Mouse (Mus musculus) CH12.LX (cell line): ENCODE results near the gene Lgi1. TPM values are rescaled to one million over a fixed set of nuclear protein-coding genes. Genes with fewer than 3 reads are reported as not detected.

Experiments used
- DNase-seq: peaks from one replicate; pipeline ENCODE4 v3.0.0-alpha.2; 2013; ENCODE audit errors: extremely low read depth
- H3K27ac ChIP-seq: 2 replicates; pipeline ENCODE4 v1.5.1; 2012; ENCODE audit warnings: low read depth, mild to moderate bottlenecking, control low read depth, moderate library complexity; ENCODE audit not compliant: insufficient read depth
- H3K27me3 ChIP-seq: replicated peaks from 2 replicates; pipeline ENCODE3; 2012; ENCODE audit warnings: inconsistent platforms
- H3K36me3 ChIP-seq, 2 experiments: replicated peaks in 1 of 2; 2 replicates each; pipeline versions ENCODE3 to v1.6.1; 2012; ENCODE audit warnings: inconsistent platforms in 1 of 2, low read length in 1 of 2, mild to moderate bottlenecking in 1 of 2, mixed read lengths in 1 of 2, moderate library complexity in 1 of 2; ENCODE audit not compliant: control insufficient read depth in 1 of 2, insufficient read depth in 1 of 2
- H3K4me1 ChIP-seq, 2 experiments: 2 replicates each; pipeline ENCODE4 v1.6.1; 2012; ENCODE audit warnings: inconsistent platforms in 1 of 2, moderate library complexity in 1 of 2; ENCODE audit not compliant: insufficient read depth in 2 of 2, control insufficient read depth in 1 of 2
- H3K4me2 ChIP-seq: 2 replicates; pipeline ENCODE4 v1.6.1; 2012; ENCODE audit warnings: low read depth, mild to moderate bottlenecking, control low read depth; ENCODE audit not compliant: poor library complexity, insufficient read depth, severe bottlenecking
- H3K4me3 ChIP-seq, 3 experiments: fragments of 150-350 bp in 1 of 3; sonication (generic) in 1 of 3; replicated peaks in 1 of 3; 2 replicates each; pipeline versions ENCODE3 to v1.5.1; 2011 to 2012; ENCODE audit warnings: low read depth in 2 of 3, low read length in 2 of 3, mild to moderate bottlenecking in 2 of 3, moderate library complexity in 2 of 3, control low read depth in 1 of 3, improper control_type of control experiment in 1 of 3, inconsistent platforms in 1 of 3, mixed read lengths in 1 of 3; ENCODE audit not compliant: poor library complexity in 1 of 3
- H3K79me2 ChIP-seq: replicated peaks from 2 replicates; pipeline ENCODE4 v1.6.1; 2012; ENCODE audit warnings: mild to moderate bottlenecking, moderate library complexity; ENCODE audit not compliant: control insufficient read depth, poor library complexity, insufficient read depth, severe bottlenecking; ENCODE audit errors: extremely low read depth
- H3K9ac ChIP-seq: 2 replicates; pipeline ENCODE4 v1.6.1; 2012; ENCODE audit warnings: low read depth, mild to moderate bottlenecking, control low read depth, moderate library complexity; ENCODE audit not compliant: insufficient read depth
- H3K9me3 ChIP-seq: replicated peaks from 2 replicates; pipeline ENCODE3; 2012; ENCODE audit warnings: low read length, inconsistent platforms, mixed read lengths
- CHD2 ChIP-seq: IDR thresholded peaks from 2 replicates; pipeline ENCODE4 v1.6.1; 2011; ENCODE audit warnings: low read length, improper control_type of control experiment
- CTCF ChIP-seq, 2 experiments: IDR thresholded peaks in 1 of 2; conservative IDR thresholded peaks in 1 of 2; 2 replicates each; pipeline ENCODE4 v1.5.1; 2011 to 2012; ENCODE audit warnings: low read depth in 2 of 2, low read length in 2 of 2, improper control_type of control experiment in 1 of 2, inconsistent platforms in 1 of 2, mild to moderate bottlenecking in 1 of 2, moderate library complexity in 1 of 2
- GABPA ChIP-seq: IDR thresholded peaks from 2 replicates; pipeline ENCODE4 v1.6.1; 2012; ENCODE audit warnings: low read depth, low read length, improper control_type of control experiment, inconsistent platforms; ENCODE audit not compliant: insufficient replicate concordance
- JUN ChIP-seq: IDR thresholded peaks from 2 replicates; pipeline ENCODE4 v1.6.1; 2011; ENCODE audit warnings: low read depth, mild to moderate bottlenecking, low read length, improper control_type of control experiment, moderate library complexity; ENCODE audit not compliant: insufficient read depth
- JUND ChIP-seq: conservative IDR thresholded peaks from 2 replicates; pipeline ENCODE4 v1.6.1; 2011; ENCODE audit warnings: low read depth, low read length, improper control_type of control experiment
- KAT2A ChIP-seq: IDR thresholded peaks from 2 replicates; pipeline ENCODE4 v1.6.1; 2012; ENCODE audit warnings: low read length, improper control_type of control experiment, inconsistent platforms; ENCODE audit not compliant: insufficient replicate concordance
- MAFK ChIP-seq: IDR thresholded peaks from 2 replicates; pipeline ENCODE4 v1.6.1; 2011; ENCODE audit warnings: low read length, improper control_type of control experiment; ENCODE audit not compliant: insufficient replicate concordance
- MAX ChIP-seq: IDR thresholded peaks from 2 replicates; pipeline ENCODE4 v1.6.1; 2011; ENCODE audit warnings: low read length, improper control_type of control experiment
- MAZ ChIP-seq: IDR thresholded peaks from 2 replicates; pipeline ENCODE4 v1.6.1; 2012; ENCODE audit warnings: low read depth, mild to moderate bottlenecking, inconsistent platforms, low read length, improper control_type of control experiment, moderate library complexity
- NELFE ChIP-seq: IDR thresholded peaks from 2 replicates; pipeline ENCODE4 v1.6.1; 2011; ENCODE audit warnings: low read depth, low read length, improper control_type of control experiment
- NRF1 ChIP-seq: IDR thresholded peaks from 2 replicates; pipeline ENCODE4 v1.6.1; 2014; ENCODE audit warnings: low read depth, mild to moderate bottlenecking, inconsistent platforms, low read length, improper control_type of control experiment, moderate library complexity
- RAD21 ChIP-seq: IDR thresholded peaks from 2 replicates; pipeline ENCODE4 v1.6.1; 2011; ENCODE audit warnings: low read depth, mild to moderate bottlenecking, low read length, improper control_type of control experiment, moderate library complexity
- SIN3A ChIP-seq: IDR thresholded peaks from 2 replicates; pipeline ENCODE4 v1.6.1; 2012; ENCODE audit warnings: low read length, improper control_type of control experiment, inconsistent platforms
- TCF12 ChIP-seq: IDR thresholded peaks from 2 replicates; pipeline ENCODE4 v1.6.1; 2014; ENCODE audit warnings: low read depth, mild to moderate bottlenecking, inconsistent platforms, low read length, improper control_type of control experiment
- UBTF ChIP-seq: IDR thresholded peaks from 2 replicates; pipeline ENCODE4 v1.6.1; 2012; ENCODE audit warnings: low read depth, mild to moderate bottlenecking, inconsistent platforms, low read length, improper control_type of control experiment, moderate library complexity
- ZC3H11A ChIP-seq: IDR thresholded peaks from 2 replicates; pipeline ENCODE4 v1.6.1; 2012; ENCODE audit warnings: low read depth, mild to moderate bottlenecking, inconsistent platforms, low read length, improper control_type of control experiment
- ZKSCAN1 ChIP-seq: IDR thresholded peaks from 2 replicates; pipeline ENCODE4 v1.6.1; 2012; ENCODE audit warnings: low read depth, inconsistent platforms, low read length, improper control_type of control experiment, borderline replicate concordance
- dilution Hi-C: fragments of 300-500 bp; cut with MboI; formaldehyde crosslinking; loops from 2 replicates; pipeline ENCODE4 v1.14.3; 2020; ENCODE audit warnings: low sequenced_read_pairs; ENCODE audit not compliant: extremely low pct_unique_long_range_greater_than_20kb, extremely low pct_ligation_motif_present
- in situ Hi-C: fragments of 300-500 bp; cut with MboI; formaldehyde crosslinking; loops from 3 replicates; pipeline ENCODE4 v1.14.3; 2019; ENCODE audit warnings: low sequenced_read_pairs, low pct_ligation_motif_present, low pct_unique_long_range_greater_than_20kb, mixed read lengths
- polyA plus RNA-seq: library from polyadenylated mRNA; unstranded; fragments of >175 nt; gene quantifications from 2 replicates; pipeline ENCODE4 v1.2.1, GENCODE M21; 2012; ENCODE audit warnings: low read depth; ENCODE audit not compliant: insufficient read length
- total RNA-seq, 2 experiments: library from RNA; depleted of rRNA; stranded (reverse); fragments of 300-350 nt in 1 of 2; fragments of >200 nt in 1 of 2; gene quantifications; 2 replicates each; pipeline ENCODE4 v1.2.3; 2012 to 2014

Gene Lgi1
- total and polyA plus RNA-seq, 3 experiments, result 0.20 TPM; not detected in 2

GRCm38 (mm10) chr19:38274747-38275421, 10.5 kb downstream of the Lgi1 start:
- dilution Hi-C loops, result no loop called here
- Histone ChIP-seq H3K36me3 (no peaks in the 10 kb centered on the region), H3K9me3 (no peaks in the 10 kb centered on the region), H3K4me2 (no peak overlapping the region), H3K4me1 (peaks cover 0 to 4% of the 10 kb centered on the region in 2 experiments; a peak in 1 of 4 replicates), H3K9ac (no peak overlapping the region), H3K4me3 (no peak overlapping the region), H3K27ac (no peak overlapping the region), H3K79me2 (no peaks in the 10 kb centered on the region), H3K27me3 (no peaks in the 10 kb centered on the region)
- no peak for DNase-seq
- TF ChIP-seq NRF1, result no peak
- no peak for TF ChIP-seq ZC3H11A
- no peak for TF ChIP-seq CTCF (conservative IDR thresholded peaks at IDR 0.05 in 1 of 2, IDR thresholded peaks at IDR 0.05 in 1 of 2; ENCODE audit: low read depth in 2 of 2, low read length in 2 of 2)
- no peak for TF ChIP-seq ZKSCAN1
- TF ChIP-seq MAX, result no peak
- TF ChIP-seq NELFE, result no peak
- TF ChIP-seq KAT2A, result no peak
- TF ChIP-seq CHD2, result no peak; the same call in 1 of the 2 replicates
- no peak for TF ChIP-seq SIN3A
- TF ChIP-seq MAZ, result no peak
- no peak for TF ChIP-seq JUND
- no peak for TF ChIP-seq MAFK
- TF ChIP-seq TCF12, result no peak
- no peak for TF ChIP-seq RAD21
- TF ChIP-seq UBTF, result no peak
- in situ Hi-C loops, result no loop called here

- H3K4me1 ChIP-seq, result peaks cover 0 to 4% of the 10 kb centered on the region in 2 experiments; a peak in 1 of 4 replicates
- H3K36me3 ChIP-seq, result no peaks in the 10 kb centered on the region
- H3K4me2 ChIP-seq, result no peak overlapping the region
- H3K9me3 ChIP-seq, result no peaks in the 10 kb centered on the region
- TF ChIP-seq JUN, result no peak
- no peak for TF ChIP-seq JUND
- no peak for TF ChIP-seq GABPA
- no peak for TF ChIP-seq RAD21
- no peak for TF ChIP-seq CHD2
- TF ChIP-seq, all 38 proteins: peak for 0
- DNase-seq, result no peak
- dilution Hi-C loops (no loop called here), in situ Hi-C loops (no loop called here)
- Histone ChIP-seq H3K27me3 (no peaks in the 10 kb centered on the region), H3K9ac (no peak overlapping the region), H3K79me2 (no peaks in the 10 kb centered on the region), H3K27ac (no peak overlapping the region), H3K4me3 (no peak overlapping the region)
Observed at GRCm38 (mm10) chr19:38276226-38276625, 11.9 kb downstream of the Lgi1 start.
